Mouse (Mus musculus) kidney, postnatal 0 days (tissue): ENCODE measurements around the gene Fcrla. TPM values are rescaled to one million over a fixed set of nuclear protein-coding genes. Genes with fewer than 3 reads are reported as not detected.

ENCODE experiments used
- ATAC-seq: fragments of 200-750 bp; cut with Nextera tagmentation; replicated peaks from 2 replicates; pipeline ENCODE4 v1.8.0; 2017; ENCODE audit warnings: low read depth, moderate number of reproducible peaks, moderate TSS enrichment, moderate library complexity; ENCODE audit not compliant: low FRiP score
- DNase-seq: peaks from one replicate; pipeline ENCODE4 v3.0.0-alpha.2; 2016; ENCODE audit warnings: low spot score
- H3K27ac ChIP-seq: fragments of 300-500 bp; sonication (generic); 2 replicates; pipeline ENCODE4 v1.5.1; 2014; ENCODE audit warnings: mild to moderate bottlenecking
- H3K27me3 ChIP-seq: fragments of 300-500 bp; sonication (generic); 2 replicates; pipeline ENCODE4 v1.6.1; 2014; ENCODE audit warnings: low read length, mixed read lengths; ENCODE audit not compliant: insufficient read depth
- H3K36me3 ChIP-seq: fragments of 300-500 bp; sonication (generic); 2 replicates; pipeline ENCODE4 v1.6.1; 2014; ENCODE audit warnings: low read length, mixed read lengths; ENCODE audit not compliant: insufficient read depth
- H3K4me1 ChIP-seq: fragments of 300-500 bp; sonication (generic); replicated peaks from 2 replicates; pipeline ENCODE4 v1.6.1; 2014; ENCODE audit warnings: antibody characterized with exemption, low read length, mixed read lengths; ENCODE audit not compliant: insufficient read depth
- H3K4me2 ChIP-seq: fragments of 300-500 bp; sonication (generic); 2 replicates; pipeline ENCODE4 v1.6.1; 2014; ENCODE audit warnings: mild to moderate bottlenecking, low read length, moderate library complexity, mixed read lengths
- H3K4me3 ChIP-seq: fragments of 300-500 bp; sonication (generic); replicated peaks from 2 replicates; pipeline ENCODE4 v1.5.1; 2014; ENCODE audit warnings: low read depth, low read length
- H3K9ac ChIP-seq: fragments of 300-500 bp; sonication (generic); 2 replicates; pipeline ENCODE4 v1.6.1; 2014; ENCODE audit warnings: low read depth, low read length
- H3K9me3 ChIP-seq: fragments of 300-500 bp; sonication (generic); replicated peaks from 2 replicates; pipeline ENCODE4 v1.6.1; 2016; ENCODE audit warnings: low read length, inconsistent platforms, mixed read lengths
- CTCF ChIP-seq: IDR thresholded peaks from 2 replicates; pipeline ENCODE4 v1.5.1; 2016; ENCODE audit warnings: antibody characterized with exemption, low read depth, mild to moderate bottlenecking, moderate library complexity
- WGBS: fragments of 180-500 bp; shearing (Covaris S2); extraction: QIAGEN DNeasy Blood & Tissue Kit; methylation state at CpG from one replicate; pipeline ENCODE4 v1.1.7; 2014; 5-methylcytosine and 5-hydroxymethylcytosine counted together
- polyA plus RNA-seq: library from polyadenylated mRNA; unstranded; fragments of >200 nt; fragmentation: Nextera tagmentation; extraction: Ambion mirVana; gene quantifications from 2 replicates; pipeline ENCODE4 v1.2.1, GENCODE M21; 2015

The Fcrla gene
- polyA plus RNA-seq, 1 experiment from 2014 or later: not detected

GRCm38 (mm10) chr1:170933940-170934339 is 6.6 kb upstream of the Fcrla start:
- no peak for DNase-seq
- Histone ChIP-seq H3K9me3 (no peaks in the 10 kb centered on the region), H3K27me3 (no peaks in the 10 kb centered on the region), H3K9ac (no peak overlapping the region), H3K36me3 (no peaks in the 10 kb centered on the region), H3K4me3 (no peak overlapping the region), H3K27ac (no peak overlapping the region), H3K4me2 (no peak overlapping the region), H3K4me1 (no peaks in the 10 kb centered on the region)
- WGBS: 83% methylated on average over 1 of the region's 1 CpGs
- no peak for ATAC-seq
- TF ChIP-seq CTCF: no peak

GRCm38 (mm10) chr1:170933386-170933920 is 6.1 kb upstream of the Fcrla start:
- H3K27ac ChIP-seq: no peak overlapping the region
- no peak for ATAC-seq
- H3K4me3 ChIP-seq: no peak overlapping the region

GRCm38 (mm10) chr1:170932043-170932442 is 4.7 kb upstream of the Fcrla start:
- Histone ChIP-seq H3K27ac (no peak overlapping the region), H3K4me2 (no peak overlapping the region), H3K9me3 (no peaks in the 10 kb centered on the region), H3K27me3 (no peaks in the 10 kb centered on the region), H3K4me3 (no peak overlapping the region), H3K4me1 (no peaks in the 10 kb centered on the region), H3K9ac (no peak overlapping the region), H3K36me3 (no peaks in the 10 kb centered on the region)
- TF ChIP-seq CTCF: no peak
- ATAC-seq: no peak
- no peak for DNase-seq
- WGBS: 83% methylated on average over 3 of the region's 3 CpGs

More at GRCm38 (mm10) chr1:170933386-170933920, 6.1 kb upstream of the Fcrla start:
- no peaks in the 10 kb centered on the region for H3K4me1 ChIP-seq
- H3K4me2 ChIP-seq: no peak overlapping the region
- H3K9me3 ChIP-seq: no peaks in the 10 kb centered on the region
- 54% methylated on average over 6 of the region's 6 CpGs for WGBS
- H3K36me3 ChIP-seq: no peaks in the 10 kb centered on the region
- DNase-seq: no peak
- no peaks in the 10 kb centered on the region for H3K27me3 ChIP-seq
- TF ChIP-seq CTCF: no peak
- no peak overlapping the region for H3K9ac ChIP-seq

- Histone ChIP-seq H3K9me3 (no peaks in the 10 kb centered on the region), H3K4me2 (no peak overlapping the region), H3K4me3 (no peak overlapping the region), H3K4me1 (no peaks in the 10 kb centered on the region), H3K9ac (no peak overlapping the region), H3K27ac (no peak overlapping the region), H3K27me3 (no peaks in the 10 kb centered on the region), H3K36me3 (no peaks in the 10 kb centered on the region)
- TF ChIP-seq CTCF: no peak
- ATAC-seq (no peak), DNase-seq (no peak)
- WGBS: 84% methylated on average over 4 of the region's 4 CpGs
Measured at GRCm38 (mm10) chr1:170929245-170929644, 1.9 kb upstream of the Fcrla start.

GRCm38 (mm10) chr1:170928467-170928866 is 1.1 kb upstream of the Fcrla start:
- TF ChIP-seq CTCF: no peak
- WGBS: 74% methylated on average over 2 of the region's 2 CpGs
- Histone ChIP-seq H3K27me3 (no peaks in the 10 kb centered on the region), H3K4me2 (no peak overlapping the region), H3K9ac (no peak overlapping the region), H3K9me3 (no peaks in the 10 kb centered on the region), H3K4me1 (no peaks in the 10 kb centered on the region), H3K27ac (no peak overlapping the region), H3K36me3 (no peaks in the 10 kb centered on the region), H3K4me3 (no peak overlapping the region)
- DNase-seq: no peak
- no peak for ATAC-seq

GRCm38 (mm10) chr1:170926941-170927340 is 442 bp downstream of the Fcrla start:
- Histone ChIP-seq H3K36me3 (no peaks in the 10 kb centered on the region), H3K27ac (no peak overlapping the region), H3K4me1 (no peaks in the 10 kb centered on the region), H3K9me3 (no peaks in the 10 kb centered on the region), H3K4me3 (no peak overlapping the region), H3K27me3 (no peaks in the 10 kb centered on the region), H3K9ac (no peak overlapping the region), H3K4me2 (no peak overlapping the region)
- WGBS: 53% methylated on average over 6 of the region's 6 CpGs
- no peak for TF ChIP-seq CTCF
- ATAC-seq (no peak), DNase-seq (no peak)

- Histone ChIP-seq H3K4me2 (no peak overlapping the region), H3K4me3 (no peak overlapping the region), H3K9me3 (no peaks in the 10 kb centered on the region), H3K27ac (no peak overlapping the region), H3K4me1 (no peaks in the 10 kb centered on the region), H3K36me3 (no peaks in the 10 kb centered on the region), H3K9ac (no peak overlapping the region), H3K27me3 (no peaks in the 10 kb centered on the region)
- no peak for ATAC-seq
- peak; percentile 16 for DNase-seq
- WGBS: 72% methylated on average over 6 of the region's 6 CpGs
- no peak for TF ChIP-seq CTCF
Measured at GRCm38 (mm10) chr1:170924485-170924884, 2.9 kb downstream of the Fcrla start.
